Mouse (Mus musculus) c-Kit-positive CD71-negative TER-119-negative erythroid progenitor cells, embryonic 14.5 days (primary cell): ENCODE measurements around the gene March4.

Experiments
- DNase-seq: peaks from one replicate; pipeline ENCODE4 v3.0.0-alpha.2; 2013; ENCODE audit warnings: low read depth

March4 gene

DNA sequence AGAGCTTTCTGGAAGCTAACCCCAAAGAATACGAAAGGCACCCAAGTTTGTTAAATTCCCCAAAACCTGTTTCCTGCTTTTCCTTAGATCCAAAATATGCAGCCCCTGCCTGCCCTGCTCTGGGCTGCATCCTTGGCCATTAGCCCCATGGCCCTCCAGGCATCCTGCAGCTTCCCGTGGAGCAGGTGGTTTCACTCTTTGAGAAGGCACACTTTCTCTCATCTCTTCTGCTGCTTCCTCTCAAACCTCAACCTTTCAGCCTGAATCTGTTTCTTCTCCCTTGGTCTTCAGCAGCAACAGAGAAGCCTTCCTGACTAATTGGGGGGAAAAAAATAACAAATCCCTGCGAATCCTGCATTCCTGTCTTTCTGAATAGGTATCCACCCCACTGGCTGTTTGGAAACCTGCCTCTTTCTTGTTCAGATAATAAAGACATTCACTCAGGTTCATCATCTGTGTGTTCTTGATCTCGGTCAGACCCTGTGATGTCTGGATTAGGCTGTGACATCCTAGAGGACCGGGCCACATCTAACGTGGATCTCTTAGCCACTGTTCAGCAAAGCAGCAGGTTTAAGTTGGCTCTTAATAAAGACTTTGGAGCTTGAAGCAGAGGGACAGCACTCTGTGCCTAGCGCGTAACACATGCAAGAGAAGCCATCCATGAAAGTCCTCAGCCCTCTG lies 6.1 kb downstream of the March4 start:
- no peak for DNase-seq

DNA sequence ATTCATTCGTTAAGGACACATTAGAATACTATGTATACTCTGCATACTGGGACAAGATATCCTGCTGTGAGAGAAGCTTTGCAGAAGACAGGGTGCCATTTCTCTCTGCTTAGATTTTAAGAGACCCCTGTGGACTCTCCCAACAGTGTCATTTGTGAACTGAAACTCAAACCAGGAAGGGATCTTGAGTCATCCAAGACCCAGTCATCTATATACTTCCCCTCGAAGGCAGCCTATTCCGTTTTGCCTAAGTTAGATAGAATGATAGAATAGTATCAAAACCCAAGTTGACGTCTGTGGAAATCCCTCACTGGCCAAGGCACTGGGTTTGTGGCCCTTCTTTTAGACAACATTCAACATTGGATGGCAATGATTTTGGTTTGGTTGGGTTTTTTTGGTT lies 7.5 kb downstream of the March4 start:
- DNase-seq: no peak

DNA sequence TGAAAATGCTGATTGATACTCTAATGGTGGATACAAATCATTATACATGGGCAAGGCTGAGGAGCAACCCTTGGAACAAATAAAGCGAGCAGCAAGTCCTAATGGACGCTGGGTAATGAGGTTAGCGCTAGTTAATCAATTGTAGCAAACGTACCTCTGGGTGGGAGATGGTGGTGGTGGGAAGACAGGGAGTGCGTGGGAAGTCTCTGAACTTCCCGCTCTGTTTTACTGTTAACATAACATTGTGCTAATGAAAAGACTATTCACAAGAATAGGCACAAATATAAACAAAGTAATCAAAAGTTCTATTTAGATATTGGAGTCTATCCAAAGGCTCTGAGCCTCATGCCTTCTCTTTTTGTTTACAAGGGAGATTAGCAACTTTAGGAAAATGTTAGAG lies 13.1 kb downstream of the March4 start:
- no peak for DNase-seq

DNA sequence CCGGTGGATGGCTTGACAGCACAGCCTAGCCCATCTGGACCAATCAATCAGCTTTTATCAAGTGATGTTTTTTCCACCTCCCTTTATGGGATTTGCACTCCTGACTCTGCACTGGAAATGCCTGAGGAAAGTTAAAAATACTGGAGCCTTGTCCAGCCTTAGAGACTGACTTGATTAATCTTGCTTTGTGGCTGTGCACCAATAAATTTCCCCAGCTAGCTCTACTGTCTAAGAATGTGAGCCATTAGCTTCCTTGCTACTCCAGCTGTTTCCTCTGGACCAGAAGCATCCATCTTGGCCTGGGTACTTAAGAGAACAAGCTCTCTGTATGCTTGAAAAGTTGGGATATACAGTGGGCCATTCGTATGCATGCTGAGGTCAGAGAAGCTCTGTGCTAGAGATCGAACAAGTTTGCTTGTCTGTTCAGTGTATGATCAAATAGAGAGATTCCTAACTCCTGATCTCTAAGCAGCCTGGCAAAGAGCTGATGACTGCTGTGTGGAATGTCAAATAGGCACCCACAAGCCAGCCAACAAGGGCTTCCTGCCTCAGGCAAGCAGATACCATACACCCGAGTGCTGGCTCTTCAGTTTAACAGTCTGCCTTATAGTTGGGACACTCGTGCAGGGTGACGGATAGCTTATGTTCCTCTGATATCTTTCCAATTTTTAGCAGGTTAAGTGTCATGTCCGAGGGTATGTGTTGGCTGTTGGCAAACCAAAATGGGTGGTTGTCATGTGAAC lies 25.8 kb downstream of the March4 start:
- no peak for DNase-seq

DNA sequence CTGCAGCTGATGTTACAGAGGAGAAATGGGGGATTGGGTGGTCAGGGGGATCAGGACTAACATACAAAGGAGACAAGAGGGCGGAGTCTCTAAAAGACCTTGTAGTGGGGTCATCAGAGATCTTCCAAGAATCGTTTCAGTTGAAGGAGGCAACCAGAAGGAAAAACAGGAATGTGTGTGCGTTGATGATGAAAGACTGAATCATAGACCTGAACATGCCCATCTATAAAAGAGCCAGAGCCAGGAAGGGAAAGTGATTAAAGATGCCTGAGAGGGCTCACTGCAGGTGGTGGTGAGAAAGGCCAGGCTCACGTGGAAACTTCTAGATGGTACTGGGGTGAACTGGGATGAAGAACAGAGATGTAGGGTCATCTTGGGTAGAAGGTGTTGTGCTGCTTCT lies 27.2 kb downstream of the March4 start:
- DNase-seq: no peak

DNA sequence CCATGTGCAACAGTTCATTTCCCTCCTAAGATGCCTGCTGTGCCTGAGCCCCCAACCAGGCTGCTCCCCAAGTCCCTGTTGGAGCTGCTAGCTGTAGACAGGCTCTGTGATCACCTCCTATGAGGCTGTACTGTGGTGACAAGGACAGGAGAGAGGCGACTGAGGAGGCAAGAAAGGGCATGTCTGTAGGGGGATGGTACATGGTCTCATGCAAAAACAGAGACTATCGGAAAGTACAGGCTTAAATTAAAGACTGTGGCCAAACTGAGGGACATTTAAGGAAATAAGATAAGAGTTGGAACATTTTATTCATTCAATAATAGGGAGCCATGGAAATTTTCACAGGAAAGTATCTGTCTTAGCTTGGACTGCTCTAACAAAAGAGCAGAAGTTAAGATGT lies 29.1 kb downstream of the March4 start:
- no peak for DNase-seq

DNA sequence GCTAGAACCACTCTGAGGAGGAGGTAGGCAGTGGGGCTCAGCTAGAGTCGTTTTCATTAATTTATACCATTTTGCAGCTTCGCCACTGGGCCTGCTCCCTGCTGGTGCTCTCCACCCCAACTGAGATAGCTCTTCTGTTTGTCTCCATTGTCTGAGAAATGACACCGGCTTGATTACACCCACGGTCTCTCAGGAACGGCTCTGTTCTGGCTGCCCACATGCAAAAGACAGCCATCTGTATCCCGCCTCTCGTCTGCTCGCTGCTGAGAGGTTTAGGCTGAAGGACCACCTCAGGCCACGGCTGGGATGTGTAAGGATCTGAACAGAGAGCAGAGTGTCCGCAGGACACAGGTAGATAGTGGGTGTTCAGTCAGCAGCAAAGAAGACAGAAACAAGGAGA lies 30.5 kb downstream of the March4 start:
- DNase-seq: no peak

DNA sequence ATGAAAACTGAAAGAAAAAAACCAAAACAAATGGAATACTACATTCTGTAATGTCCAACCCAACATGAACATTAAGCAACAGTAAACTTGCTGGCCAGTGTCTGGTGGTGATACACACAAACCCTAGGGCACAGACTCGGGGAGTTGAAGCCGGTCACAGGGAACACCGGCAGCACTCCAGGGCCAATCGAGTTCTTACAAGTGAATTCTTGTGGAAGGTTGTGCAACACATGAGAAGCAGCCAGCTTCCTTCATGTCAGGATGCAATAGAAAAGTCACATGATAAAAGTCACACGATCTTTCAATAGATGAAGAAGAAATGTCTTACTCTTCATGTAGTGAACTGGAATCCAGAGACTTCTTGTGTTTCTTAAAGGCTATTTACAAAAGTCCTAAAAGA lies 39.1 kb downstream of the March4 start:
- DNase-seq: no peak

DNA sequence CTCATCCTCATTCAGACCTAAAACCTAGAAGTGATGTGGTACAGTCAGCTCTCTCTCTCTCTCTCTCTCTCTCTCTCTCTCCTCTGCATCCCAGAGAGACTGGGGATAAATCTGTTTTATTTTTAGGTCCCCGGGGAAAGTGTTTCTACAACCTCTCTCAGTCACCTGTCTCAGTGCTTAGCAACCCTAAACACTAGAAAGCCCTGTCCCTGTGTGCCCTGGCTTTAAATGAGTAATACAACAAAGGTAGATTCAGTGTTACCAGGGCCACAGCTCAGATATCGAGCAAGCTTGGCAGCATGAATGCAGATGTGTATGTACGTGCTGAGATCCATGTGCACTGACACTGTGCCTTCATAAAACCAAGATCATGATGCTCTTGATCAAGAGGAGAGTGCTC lies 43.3 kb downstream of the March4 start:
- DNase-seq: no peak

DNA sequence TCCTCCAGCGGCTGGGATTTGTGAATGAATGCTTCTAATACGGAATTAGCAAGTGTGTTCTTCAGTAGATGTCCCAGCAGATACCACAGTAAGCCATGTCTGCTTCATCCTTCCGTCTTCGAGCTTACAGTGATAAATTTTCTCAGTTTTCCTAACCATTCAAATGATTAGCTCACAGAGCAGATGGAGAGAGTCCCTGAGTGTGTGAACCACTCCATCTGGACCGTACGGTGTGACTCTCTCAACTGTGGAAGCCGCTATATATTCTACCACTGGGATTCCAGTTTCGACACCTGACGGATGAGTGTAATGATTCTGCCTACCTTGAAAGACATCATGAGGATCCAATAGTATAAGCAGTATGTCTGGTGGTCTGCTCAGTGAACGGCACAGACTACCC lies 44.1 kb downstream of the March4 start:
- DNase-seq: no peak

DNA sequence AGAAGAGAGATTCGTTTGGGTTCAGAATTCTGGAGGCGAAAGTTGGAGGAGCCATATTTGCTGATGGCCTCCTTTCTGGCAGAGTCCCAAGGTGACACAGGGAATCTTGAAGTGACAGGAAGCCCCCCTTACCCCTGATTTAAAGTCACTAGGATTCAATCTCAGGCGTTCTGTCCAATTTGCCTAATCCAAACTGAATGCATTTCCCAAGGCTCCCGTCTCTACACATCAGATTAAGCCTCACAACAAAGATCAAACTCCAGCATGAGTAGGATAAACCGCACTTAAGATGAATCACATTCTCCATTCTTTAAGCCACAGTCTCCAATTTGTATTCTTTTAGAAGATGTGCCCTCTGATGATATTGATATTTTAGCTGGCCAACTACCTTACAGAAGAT lies 45.4 kb downstream of the March4 start:
- no peak for DNase-seq

DNA sequence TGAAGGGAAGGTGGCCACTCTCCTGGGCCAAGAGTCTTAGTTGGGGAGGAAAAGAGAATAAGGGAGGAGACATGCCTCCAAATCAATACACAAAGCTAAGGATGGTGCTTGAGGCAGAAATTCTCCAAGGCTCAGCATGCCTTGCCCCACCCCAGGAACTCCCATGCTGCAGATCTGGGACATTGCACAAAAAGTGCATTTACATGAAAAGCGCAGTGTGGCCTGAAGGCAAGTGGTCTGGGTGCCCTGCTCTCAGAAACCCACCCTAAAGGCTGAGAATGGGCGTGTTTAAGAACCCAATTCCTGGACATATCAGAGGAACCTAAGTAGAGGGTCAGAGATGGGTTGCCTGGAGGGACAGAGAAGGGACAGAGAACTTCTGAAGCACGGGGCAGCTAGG lies 45.9 kb downstream of the March4 start:
- DNase-seq: no peak

DNA sequence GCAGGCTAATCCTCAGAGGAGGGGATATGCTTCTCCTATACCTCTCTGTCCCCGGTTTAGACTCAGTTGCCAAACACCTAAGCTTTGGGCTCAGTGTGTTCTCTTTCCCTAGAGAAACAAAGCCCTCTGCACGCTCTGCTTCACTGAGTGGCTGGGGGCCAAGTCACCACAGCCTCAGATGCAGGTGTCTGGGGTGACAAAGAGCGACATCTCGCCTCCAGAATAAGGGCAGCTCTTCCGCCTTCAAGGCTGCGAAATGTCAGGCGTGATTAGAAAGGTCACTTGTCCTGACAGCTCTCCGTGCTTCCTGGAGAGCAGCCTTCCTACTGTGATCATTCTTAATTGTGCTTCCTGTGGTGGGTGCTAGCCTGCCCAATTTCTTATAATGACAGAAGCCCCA lies 46.5 kb downstream of the March4 start:
- DNase-seq: peak; percentile 7

DNA sequence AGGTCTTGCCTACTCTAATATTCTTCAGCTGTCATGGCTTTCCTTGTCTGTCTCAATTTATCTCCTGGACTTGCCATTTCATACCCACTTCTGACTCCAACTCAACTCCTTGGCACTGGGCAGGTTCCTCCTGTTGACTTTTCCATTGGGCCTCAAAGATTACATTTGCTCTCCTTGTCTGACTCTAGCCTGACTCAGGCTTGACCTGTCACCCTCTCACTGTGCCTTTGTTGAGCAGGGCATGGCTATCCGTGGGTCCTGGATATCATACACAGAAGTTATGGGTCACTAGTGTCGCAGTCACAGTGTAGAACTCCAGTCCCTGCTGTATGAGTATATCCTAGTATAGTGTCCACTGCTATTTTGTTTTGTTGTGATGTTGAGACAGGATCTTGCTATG lies 60.1 kb downstream of the March4 start:
- no peak for DNase-seq

DNA sequence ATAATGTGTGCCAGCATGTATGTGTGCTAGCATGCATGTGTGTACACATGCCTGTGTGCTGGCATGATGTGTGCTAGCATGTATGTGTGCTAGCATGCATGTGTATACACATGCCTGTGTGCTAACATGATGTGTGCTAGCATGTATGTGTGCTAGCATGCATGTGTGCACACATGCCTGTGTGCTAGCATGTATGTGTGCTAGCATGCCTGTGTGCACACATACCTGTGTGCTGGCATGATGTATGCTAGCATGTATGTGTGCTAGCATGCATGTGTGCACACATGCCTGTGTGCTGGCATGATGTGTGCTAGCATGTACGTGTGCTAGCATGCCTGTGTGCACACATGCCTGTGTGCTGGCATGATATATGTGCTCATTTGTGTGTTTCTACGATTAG lies 67.7 kb downstream of the March4 start:
- DNase-seq: no peak

DNA sequence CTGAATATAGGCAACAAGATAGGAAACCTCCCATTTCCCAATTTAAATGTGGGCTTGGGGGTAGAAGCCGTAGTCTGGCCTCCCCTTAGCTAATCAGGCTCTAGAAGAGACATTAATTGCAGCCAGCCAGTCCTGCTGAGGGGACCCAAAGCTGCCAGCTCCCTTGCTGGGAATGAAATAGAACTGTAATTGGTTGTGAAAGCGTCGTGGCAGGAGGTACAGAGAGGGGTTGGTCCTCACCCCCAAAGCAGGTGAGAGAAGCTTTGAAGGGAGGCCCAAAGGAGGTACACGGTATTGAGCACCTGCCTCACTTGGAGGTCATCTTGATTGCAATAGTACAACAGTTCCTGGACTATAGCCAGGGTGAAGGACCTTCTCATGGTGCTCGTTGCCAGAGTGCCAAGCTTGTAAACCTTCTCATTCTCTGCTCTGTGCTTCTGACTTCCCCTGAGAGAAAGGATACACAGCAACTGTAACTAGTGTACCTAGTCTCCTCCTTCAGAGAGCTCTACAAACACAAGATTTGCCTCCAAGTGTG lies 68.2 kb downstream of the March4 start:
- DNase-seq: no peak

DNA sequence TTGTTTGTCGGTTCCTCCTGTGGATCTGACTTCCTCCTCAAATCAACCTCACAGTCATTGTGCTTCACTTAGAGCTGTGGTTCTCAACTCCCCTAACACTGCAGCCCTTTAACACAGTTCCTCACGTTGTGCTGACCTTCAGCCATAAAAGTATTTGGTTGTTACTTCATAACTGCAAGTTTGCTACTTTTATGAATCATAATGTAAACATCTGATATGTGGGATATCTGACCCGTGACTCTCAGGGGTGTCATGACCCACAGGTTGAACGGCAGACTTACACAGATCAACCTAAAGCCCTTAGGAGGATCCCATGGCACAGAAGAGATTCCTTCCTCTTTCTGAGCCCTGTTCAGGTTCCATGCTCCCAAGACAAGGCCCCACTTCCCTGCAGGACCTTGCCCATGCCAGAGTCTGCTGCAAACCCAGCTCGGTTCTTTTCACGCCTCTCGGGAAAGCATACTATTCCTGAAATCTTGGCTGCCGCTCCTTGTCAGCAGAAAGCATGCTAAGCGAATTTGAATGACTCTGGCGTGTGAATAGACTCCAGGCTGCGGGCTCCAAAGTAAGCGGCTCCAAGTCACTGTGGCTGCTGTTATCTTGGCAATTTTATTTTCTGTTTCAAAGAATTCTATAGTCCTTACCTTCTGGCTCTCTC lies 71.7 kb downstream of the March4 start:
- no peak for DNase-seq

DNA sequence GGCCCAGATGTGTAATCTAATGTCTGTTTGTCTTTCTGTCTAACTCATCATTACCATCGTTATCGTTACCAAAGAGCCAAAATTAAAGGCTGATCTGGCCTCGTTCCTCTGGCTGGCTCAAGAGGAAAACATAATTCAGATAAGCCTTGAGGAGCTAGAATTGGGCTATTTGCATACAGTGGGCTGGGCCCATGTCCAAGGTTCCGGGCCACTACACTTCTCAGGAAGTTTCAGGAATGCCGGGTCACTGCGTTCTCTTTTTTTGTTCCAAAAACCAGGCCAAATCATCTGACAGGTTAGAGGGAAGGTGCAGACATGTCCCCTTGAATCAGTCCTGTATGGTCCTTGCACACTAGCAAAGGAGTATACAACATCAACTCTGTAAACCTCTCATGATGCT lies 74.2 kb downstream of the March4 start:
- DNase-seq: no peak

DNA sequence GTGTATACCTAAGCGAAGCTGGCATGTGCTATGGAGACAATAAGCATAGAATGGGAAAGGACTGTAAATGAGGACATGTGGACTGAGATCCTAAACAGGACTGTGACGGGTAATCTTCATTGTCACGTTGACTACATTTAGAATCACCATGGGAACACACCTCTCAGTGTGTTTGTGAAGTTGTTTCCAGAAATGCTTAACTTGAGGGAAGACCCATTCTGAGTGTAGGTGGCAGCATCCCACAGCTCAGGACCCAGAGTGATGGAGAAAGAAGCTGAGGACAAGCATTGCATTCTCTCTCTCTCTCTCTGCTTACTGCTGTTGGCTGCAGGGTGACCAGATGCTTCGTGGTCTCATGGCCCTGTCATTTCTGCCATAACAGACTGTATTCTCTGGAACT lies 79.1 kb downstream of the March4 start:
- DNase-seq: no peak

DNA sequence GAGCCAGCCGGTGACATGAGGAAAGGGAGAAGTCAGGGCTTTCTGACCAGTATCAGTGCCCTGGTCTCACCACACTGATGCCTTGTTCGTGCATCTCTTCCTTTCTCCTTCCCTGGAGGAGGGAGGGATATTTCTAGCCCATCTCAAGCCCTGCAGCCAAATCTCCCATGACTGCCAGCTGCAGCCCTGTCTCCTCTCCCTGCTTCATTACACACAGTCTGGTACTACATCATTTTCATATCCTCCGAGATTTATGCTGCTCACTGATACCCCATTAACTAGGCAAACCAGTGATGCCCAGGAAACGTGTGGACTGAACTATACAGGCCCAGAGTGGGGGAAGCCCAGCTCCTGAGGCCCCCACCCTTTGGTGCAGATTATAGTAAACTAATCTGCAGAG lies 80.8 kb downstream of the March4 start:
- no peak for DNase-seq

DNA sequence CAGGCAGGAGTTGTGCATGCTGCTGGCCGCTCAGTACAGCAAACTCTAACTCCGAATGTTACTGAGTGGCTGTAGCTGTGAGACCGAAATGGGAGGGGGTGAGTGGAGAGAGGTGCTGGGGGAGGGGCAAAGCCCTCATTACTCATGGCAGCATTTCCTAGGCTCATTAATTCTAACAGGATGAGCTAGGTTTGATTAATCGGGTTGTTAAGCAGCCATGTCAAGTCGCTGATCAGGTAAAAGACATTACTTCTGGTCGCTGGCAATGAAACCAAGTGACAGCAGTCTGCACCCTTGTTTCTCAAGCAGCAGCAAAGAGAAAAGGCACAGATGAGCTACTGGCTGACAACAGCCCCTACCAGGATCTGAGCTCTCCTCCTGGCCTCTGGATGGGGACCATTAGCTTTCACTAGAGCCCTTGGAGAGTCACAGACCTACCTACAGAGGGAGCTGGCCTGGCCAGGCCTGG lies 82.0 kb downstream of the March4 start:
- no peak for DNase-seq

DNA sequence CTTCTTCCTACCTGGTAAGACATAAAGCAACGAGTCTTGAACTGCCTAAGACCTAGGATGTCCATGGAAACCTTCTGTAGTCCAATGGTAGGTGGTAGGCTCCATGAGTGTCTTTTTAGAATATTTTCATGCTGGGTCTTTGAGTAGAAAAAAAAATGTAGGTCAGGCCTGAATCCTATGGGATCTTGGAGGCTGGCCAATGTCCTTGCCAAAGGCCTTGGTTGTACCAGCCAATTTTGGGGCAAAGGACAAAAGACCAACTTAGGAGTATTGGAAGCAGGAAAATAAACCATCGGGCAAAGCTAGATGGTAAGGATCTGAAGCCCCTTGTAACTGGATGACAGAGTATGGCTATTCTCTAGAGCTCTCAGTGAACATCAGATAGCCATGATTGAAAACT lies 83.9 kb downstream of the March4 start:
- DNase-seq: no peak

DNA sequence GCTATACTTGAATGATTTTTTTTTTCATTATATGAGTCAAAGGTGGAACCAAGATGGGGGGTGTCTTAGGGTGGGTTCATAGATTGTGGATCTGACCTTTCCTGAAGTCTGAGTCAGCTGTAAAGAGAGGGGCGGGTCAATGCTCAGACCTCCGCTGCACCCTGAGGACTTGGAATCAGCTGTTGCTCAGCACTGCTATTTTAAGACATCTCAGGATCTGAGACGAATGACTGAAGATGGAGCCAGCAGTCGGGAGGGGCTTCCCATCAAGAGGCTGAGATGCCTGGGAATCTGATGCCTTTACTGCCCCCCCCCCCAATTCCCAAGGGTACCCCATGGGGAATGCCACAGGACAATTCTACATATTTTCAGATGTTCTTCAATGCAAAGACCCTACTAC lies 85.9 kb downstream of the March4 start:
- no peak for DNase-seq
